Mouse (Mus musculus) cortical plate, adult 2 months (tissue): ENCODE data around the gene Sec14l5.
"Not testable (repeated sequence)": the region's sequence is repeated elsewhere in the genome, so short reads cannot be mapped to it uniquely, and the experiment has no call there.

ENCODE experiments used
- CTCF ChIP-seq: fragments of 200-500 bp; IDR thresholded peaks from 2 replicates; pipeline ENCODE4 v1.5.1; 2011; ENCODE audit warnings: mild to moderate bottlenecking, control low read depth, low read length; ENCODE audit not compliant: insufficient read depth; ENCODE audit errors: extremely low read depth
- POLR2A ChIP-seq: fragments of 200-500 bp; IDR thresholded peaks from 2 replicates; pipeline ENCODE4 v1.6.1; 2011; ENCODE audit warnings: mild to moderate bottlenecking, low read length, control low read depth; ENCODE audit not compliant: insufficient read depth; ENCODE audit errors: extremely low read depth

GRCm38 (mm10) chr16:5227501-5227900 is 80.6 kb downstream of the Sec14l5 start:
- TF ChIP-seq POLR2A, CTCF: not testable (repeated sequence)
